Mouse (Mus musculus) cortical plate, adult 2 months (tissue): ENCODE measurements around the gene Rapgef2.

Experiments
- CTCF ChIP-seq: fragments of 200-500 bp; IDR thresholded peaks from 2 replicates; pipeline ENCODE4 v1.5.1; 2011; ENCODE audit warnings: mild to moderate bottlenecking, control low read depth, low read length; ENCODE audit not compliant: insufficient read depth; ENCODE audit errors: extremely low read depth
- POLR2A ChIP-seq: fragments of 200-500 bp; IDR thresholded peaks from 2 replicates; pipeline ENCODE4 v1.6.1; 2011; ENCODE audit warnings: mild to moderate bottlenecking, low read length, control low read depth; ENCODE audit not compliant: insufficient read depth; ENCODE audit errors: extremely low read depth

GRCm38 (mm10) chr3:79034457-79034856 is 251.9 kb downstream of the Rapgef2 start:
- TF ChIP-seq CTCF, result no peak
- no peak for TF ChIP-seq POLR2A
